Mouse (Mus musculus) ES-Bruce4 (cell line): Measurements from ENCODE around the gene Mink1.

Experiments
- CTCF ChIP-seq: IDR thresholded peaks from one replicate; pipeline ENCODE4 v1.8.1; 2011; ENCODE audit warnings: low read depth, low read length
- EP300 ChIP-seq: IDR thresholded peaks from 2 replicates; pipeline ENCODE4 v1.6.1; 2011; ENCODE audit warnings: low read depth, low read length; ENCODE audit not compliant: insufficient read depth
- POLR2A ChIP-seq: IDR thresholded peaks from one replicate; pipeline ENCODE4 v1.8.1; 2011; ENCODE audit warnings: low read length; ENCODE audit not compliant: insufficient read depth

DNA sequence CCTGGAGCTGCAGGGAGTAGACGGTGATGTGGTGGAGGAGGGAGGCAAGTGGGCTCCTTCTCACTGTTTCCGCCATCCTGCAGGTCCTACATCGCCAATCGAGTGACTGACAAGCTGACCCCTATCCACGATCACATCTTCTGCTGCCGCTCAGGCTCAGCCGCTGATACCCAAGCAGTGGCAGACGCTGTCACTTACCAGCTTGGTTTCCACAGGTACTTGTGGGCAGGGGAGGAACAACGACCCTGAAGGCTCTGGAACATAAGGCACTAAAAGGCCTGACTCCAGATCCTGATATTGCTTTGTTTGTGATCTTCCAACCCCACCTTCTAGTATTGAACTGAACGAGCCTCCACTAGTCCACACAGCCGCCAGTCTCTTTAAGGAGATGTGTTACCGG, 36.5 kb upstream of the Mink1 start:
- no peak for TF ChIP-seq POLR2A
- TF ChIP-seq CTCF = no peak
- TF ChIP-seq EP300 = no peak
